Mouse (Mus musculus) neural tube, embryonic 15.5 days (tissue): ENCODE data around the gene Zfp740. TPM values are rescaled to one million over a fixed set of nuclear protein-coding genes. Genes with fewer than 3 reads are reported as not detected.

Experiments used
- ATAC-seq: fragments of 200-750 bp; cut with Nextera tagmentation; 2 replicates; pipeline ENCODE4 v1.8.0; 2017; ENCODE audit warnings: mild to moderate bottlenecking, moderate TSS enrichment, moderate library complexity; ENCODE audit not compliant: low FRiP score
- H3K27ac ChIP-seq: fragments of 300-500 bp; sonication (generic); replicated peaks from 2 replicates; pipeline ENCODE4 v1.5.1; 2015; ENCODE audit warnings: mild to moderate bottlenecking, inconsistent platforms
- H3K27me3 ChIP-seq: fragments of 300-500 bp; sonication (generic); replicated peaks from 2 replicates; pipeline ENCODE4 v1.6.1; 2015; ENCODE audit warnings: inconsistent platforms
- H3K36me3 ChIP-seq: fragments of 300-500 bp; sonication (generic); 2 replicates; pipeline ENCODE4 v1.6.1; 2015; ENCODE audit warnings: inconsistent platforms
- H3K4me1 ChIP-seq: fragments of 300-500 bp; sonication (generic); 2 replicates; pipeline ENCODE4 v1.6.1; 2015; ENCODE audit warnings: inconsistent platforms
- H3K4me2 ChIP-seq: fragments of 300-500 bp; sonication (generic); 2 replicates; pipeline ENCODE4 v1.6.1; 2015; ENCODE audit warnings: inconsistent platforms, mild to moderate bottlenecking, moderate library complexity
- H3K4me3 ChIP-seq: fragments of 300-500 bp; sonication (generic); replicated peaks from 2 replicates; pipeline ENCODE4 v1.5.1; 2015; ENCODE audit warnings: mild to moderate bottlenecking, inconsistent platforms
- H3K9ac ChIP-seq: fragments of 300-500 bp; sonication (generic); replicated peaks from 2 replicates; pipeline ENCODE4 v1.6.1; 2015; ENCODE audit warnings: mild to moderate bottlenecking, inconsistent platforms
- H3K9me3 ChIP-seq: fragments of 300-500 bp; sonication (generic); replicated peaks from 2 replicates; pipeline ENCODE4 v1.6.1; 2016; ENCODE audit warnings: inconsistent platforms
- WGBS: fragments of 180-500 bp; shearing (Covaris S2); methylation state at CpG from one replicate; pipeline ENCODE4 v1.1.7; 2015; ENCODE audit warnings: mixed read lengths; 5-methylcytosine and 5-hydroxymethylcytosine counted together
- polyA plus RNA-seq: library from polyadenylated mRNA; unstranded; fragments of >200 nt; fragmentation: Nextera tagmentation; extraction: Ambion mirVana; gene quantifications from 2 replicates; pipeline ENCODE4 v1.2.1, GENCODE M21; 2015

The Zfp740 gene
- polyA plus RNA-seq, 1 experiment from 2014 or later = 45.1 TPM

DNA sequence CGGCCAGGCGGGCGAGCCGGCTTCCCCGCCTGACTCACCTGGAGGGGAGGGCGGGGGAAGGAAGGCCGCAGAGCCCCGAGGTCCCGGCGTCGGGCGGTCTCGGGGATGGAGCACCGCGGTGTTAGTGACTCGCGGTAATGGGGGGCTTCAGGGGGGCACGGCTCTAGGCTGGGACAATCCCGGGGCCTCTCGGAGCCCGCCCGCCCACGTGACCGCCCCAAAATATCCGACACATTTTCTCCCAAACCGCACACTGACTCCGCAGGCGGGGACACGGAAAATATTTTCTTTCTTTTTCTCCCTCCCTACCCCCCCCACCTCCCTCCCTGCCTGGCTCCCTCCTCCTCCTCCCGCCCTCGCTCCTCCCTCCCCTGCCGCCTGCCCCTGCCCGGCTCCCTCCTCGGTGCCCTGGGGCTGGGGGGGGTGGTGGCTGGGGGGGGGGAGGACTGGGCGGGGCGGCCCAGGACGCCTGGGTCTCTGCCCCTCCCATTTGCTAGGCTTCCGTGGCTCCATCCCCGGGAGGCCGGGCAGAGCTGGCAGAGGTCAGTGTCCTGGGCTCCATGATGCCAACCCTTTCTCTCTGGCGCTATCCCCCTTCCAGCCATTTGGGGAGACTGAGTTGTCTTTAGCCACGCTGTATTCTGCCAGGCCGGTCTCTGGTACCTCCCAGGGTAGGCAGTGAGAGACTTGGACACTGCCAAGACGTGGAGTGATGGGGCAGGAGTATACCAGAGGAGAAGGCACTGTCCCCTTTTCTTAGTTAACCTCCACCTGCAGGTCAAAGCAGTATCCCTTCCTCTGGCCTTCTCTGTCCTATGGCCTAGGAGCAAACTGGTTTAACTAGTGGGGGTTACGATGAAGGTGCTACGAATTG lies 54.4 kb downstream of the Zfp740 start, which contains the start of gene Rarg:
Gene Rarg (minus strand): TSS at position 316 of the 874 bp plus-strand sequence.
- Histone ChIP-seq H3K27me3 (peaks cover 25% of the 10 kb centered on the region), H3K4me3 (peak within 1 kb of the TSS; percentile 55), H3K4me2 (peak within 1 kb of the TSS; percentile 97), H3K4me1 (peaks cover 26% of the 10 kb centered on the region), H3K27ac (peak within 1 kb of the TSS; percentile 37; the same call in 1 of the 2 replicates), H3K9ac (peak within 1 kb of the TSS; percentile 60), H3K9me3 (no peaks in the 10 kb centered on the region), H3K36me3 (no peaks in the 10 kb centered on the region)
- 1% methylated on average over 40 of the region's 46 CpGs for WGBS
- ATAC-seq = peak; percentile 39

DNA sequence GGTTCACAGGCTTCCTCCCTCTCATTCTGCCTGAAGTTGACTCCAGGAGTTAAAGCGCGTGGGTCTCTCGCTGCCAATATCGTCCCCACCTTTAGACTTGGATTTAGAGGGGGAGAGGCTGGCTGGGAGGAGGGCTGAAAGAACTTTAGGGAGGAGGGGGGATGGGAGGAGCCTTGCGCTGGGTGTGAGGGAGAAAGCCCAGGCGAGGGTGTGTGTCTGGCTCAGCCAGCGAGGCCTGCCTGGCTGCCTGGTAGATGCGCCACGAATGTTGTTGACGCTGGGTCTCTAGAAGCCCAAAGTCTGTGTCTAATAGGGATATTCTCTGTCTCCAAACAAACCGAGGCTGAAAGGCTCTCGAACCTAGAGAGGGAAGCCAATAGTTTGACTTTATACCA lies 55.0 kb downstream of the Zfp740 start:
- ATAC-seq = 0 out of 2 replicates have a peak, but pooled peaks have one; percentile 18
- Histone ChIP-seq H3K27me3 (peaks cover 24% of the 10 kb centered on the region), H3K27ac (no peak overlapping the region; the same call in 1 of the 2 replicates), H3K9ac (no peak overlapping the region; the same call in 1 of the 2 replicates), H3K4me3 (peak overlapping the region; percentile 55), H3K4me1 (peaks cover 26% of the 10 kb centered on the region), H3K9me3 (no peaks in the 10 kb centered on the region), H3K4me2 (peak overlapping the region; percentile 97), H3K36me3 (no peaks in the 10 kb centered on the region)
- WGBS = 12% methylated on average over 12 of the region's 12 CpGs

DNA sequence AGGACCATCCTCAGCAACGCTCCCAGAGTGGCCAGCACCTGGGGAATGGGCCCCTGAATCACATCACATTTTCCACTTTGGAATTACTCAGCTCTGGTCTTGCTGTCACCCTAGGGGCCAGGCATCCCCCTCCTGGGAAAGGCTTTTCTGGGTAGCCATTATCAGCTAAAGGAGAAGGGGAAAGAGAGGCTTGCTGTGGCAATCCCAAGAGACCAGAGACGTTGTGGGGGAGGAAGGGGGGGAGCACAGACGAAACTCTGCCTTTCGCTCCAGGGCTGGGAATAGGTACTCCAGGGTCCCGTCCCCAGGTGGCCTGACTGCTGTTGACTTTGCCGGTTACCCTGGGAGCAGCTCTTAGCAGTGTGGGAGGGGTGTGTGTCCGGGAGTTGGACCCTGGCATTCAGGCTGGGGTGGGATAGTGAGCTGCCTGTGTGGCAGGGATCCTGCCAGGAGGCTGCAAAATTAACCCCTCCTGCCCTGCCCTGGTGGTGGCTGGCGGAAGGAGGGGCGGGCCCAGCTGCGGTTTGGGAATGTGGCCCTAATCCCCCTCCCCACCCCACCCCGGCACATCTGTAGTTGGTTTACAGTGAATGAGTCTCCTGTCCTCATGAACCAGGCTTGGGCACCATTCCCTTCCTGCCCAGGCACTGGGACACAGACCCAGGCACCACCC lies 55.7 kb downstream of the Zfp740 start:
- WGBS = 21% methylated on average over 11 of the region's 11 CpGs
- Histone ChIP-seq H3K36me3 (no peaks in the 10 kb centered on the region), H3K9ac (no peak overlapping the region), H3K4me2 (peak overlapping the region; percentile 97), H3K9me3 (no peaks in the 10 kb centered on the region), H3K27me3 (peaks cover 24% of the 10 kb centered on the region), H3K27ac (no peak overlapping the region; the same call in 1 of the 2 replicates), H3K4me1 (peaks cover 26% of the 10 kb centered on the region), H3K4me3 (no peak overlapping the region)
- ATAC-seq = no peak

DNA sequence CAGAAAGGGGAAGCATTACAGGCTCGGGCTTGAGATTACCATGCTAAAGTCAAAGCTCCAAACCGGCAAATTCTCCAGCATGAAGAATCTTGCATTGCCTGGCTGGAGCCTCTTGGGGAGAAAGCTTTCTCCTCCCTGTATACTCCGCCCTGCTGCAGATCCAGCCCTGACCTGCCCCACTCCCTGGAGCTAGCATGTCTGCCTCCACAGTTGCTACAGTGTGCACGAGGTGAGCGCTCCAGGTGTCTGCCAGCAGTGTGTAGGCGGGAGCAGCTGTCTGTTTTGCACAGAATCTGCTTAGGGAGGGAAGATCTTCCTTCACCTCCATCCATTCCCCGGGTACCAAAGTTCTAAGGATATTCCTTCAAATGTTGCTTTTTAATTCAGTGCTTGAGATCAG lies 59.5 kb downstream of the Zfp740 start:
- Histone ChIP-seq H3K4me3 (no peak overlapping the region), H3K27ac (no peak overlapping the region), H3K4me1 (peaks cover 14% of the 10 kb centered on the region), H3K9ac (no peak overlapping the region), H3K9me3 (no peaks in the 10 kb centered on the region), H3K27me3 (peaks cover 15% of the 10 kb centered on the region), H3K4me2 (no peak overlapping the region), H3K36me3 (no peaks in the 10 kb centered on the region)
- WGBS = 64% methylated on average over 7 of the region's 7 CpGs
- no peak for ATAC-seq

DNA sequence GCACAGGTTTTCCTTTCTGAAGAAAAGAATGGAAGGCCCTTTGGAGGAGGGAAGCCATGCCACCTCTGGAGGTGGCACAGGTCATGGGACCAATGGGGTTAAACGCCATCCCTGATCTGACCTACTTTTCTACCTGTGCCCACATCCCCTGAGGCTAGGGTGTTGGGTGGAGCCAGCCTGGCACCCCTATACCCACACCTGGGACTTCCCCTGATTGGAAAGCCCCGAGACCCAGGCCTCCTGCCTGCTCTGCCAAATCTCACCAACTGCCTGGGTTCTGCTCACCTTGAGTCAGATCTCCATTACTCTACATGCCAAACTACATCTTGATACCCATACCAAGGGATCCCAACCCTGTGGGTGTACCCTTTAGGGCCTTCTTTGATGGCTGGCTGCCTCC lies 60.0 kb downstream of the Zfp740 start:
- Histone ChIP-seq H3K36me3 (no peaks in the 10 kb centered on the region), H3K9me3 (no peaks in the 10 kb centered on the region), H3K9ac (no peak overlapping the region), H3K27me3 (peaks cover 12% of the 10 kb centered on the region), H3K4me1 (peaks cover 9% of the 10 kb centered on the region), H3K27ac (no peak overlapping the region), H3K4me2 (no peak overlapping the region), H3K4me3 (no peak overlapping the region)
- no peak for ATAC-seq
- WGBS = 88% methylated on average over 2 of the region's 2 CpGs

Other genes with a start within 250 kb of the Zfp740 start
- 0.05 TPM in 2 replicates for gene Krt78, start 249.0 kb upstream of the Zfp740 start, polyA plus RNA-seq
- gene Krt8, start 198.8 kb upstream of the Zfp740 start, polyA plus RNA-seq = 2.2 and 297 TPM in 2 replicates
- gene Krt18, start 175.1 kb upstream of the Zfp740 start, polyA plus RNA-seq = 1.9 and 300 TPM in 2 replicates
- gene Eif4b, start 129.5 kb upstream of the Zfp740 start, polyA plus RNA-seq = 72.6 and 87.1 TPM in 2 replicates
- 9.8 and 13.7 TPM in 2 replicates for gene Tns2, start 102.8 kb upstream of the Zfp740 start, polyA plus RNA-seq
- gene Spryd3, start 67.0 kb upstream of the Zfp740 start, polyA plus RNA-seq = 83.6 and 96.0 TPM in 2 replicates
- gene Igfbp6, start 58.9 kb upstream of the Zfp740 start, polyA plus RNA-seq = 3.2 and 3.5 TPM in 2 replicates
- gene Soat2, start 52.7 kb upstream of the Zfp740 start, polyA plus RNA-seq = 0.06 and 0.68 TPM in 2 replicates
- 33.6 and 43.7 TPM in 2 replicates for gene Csad, start 1.5 kb downstream of the Zfp740 start, polyA plus RNA-seq
- 1.1 and 11.0 TPM in 2 replicates for gene Itgb7, start 28.7 kb downstream of the Zfp740 start, polyA plus RNA-seq
- gene Rarg, start 54.3 kb downstream of the Zfp740 start, polyA plus RNA-seq = 7.8 and 11.9 TPM in 2 replicates
- gene Gm9918, start 67.3 kb downstream of the Zfp740 start, polyA plus RNA-seq = 0.09 TPM in 1 of 2 replicates, not detected in the other
- 59.5 and 62.7 TPM in 2 replicates for gene Mfsd5, start 76.2 kb downstream of the Zfp740 start, polyA plus RNA-seq
- gene Espl1, start 93.0 kb downstream of the Zfp740 start, polyA plus RNA-seq = 2.8 and 6.3 TPM in 2 replicates
- gene Pfdn5, start 122.9 kb downstream of the Zfp740 start, polyA plus RNA-seq = 427 and 485 TPM in 2 replicates
- gene Myg1, start 128.5 kb downstream of the Zfp740 start, polyA plus RNA-seq = 83.7 and 96.4 TPM in 2 replicates
- gene Aaas, start 147.5 kb downstream of the Zfp740 start, polyA plus RNA-seq = 30.4 and 49.7 TPM in 2 replicates
- 0.88 and 0.95 TPM in 2 replicates for gene Sp7, start 163.9 kb downstream of the Zfp740 start, polyA plus RNA-seq
- gene Sp1, start 202.9 kb downstream of the Zfp740 start, polyA plus RNA-seq = 3.0 and 3.9 TPM in 2 replicates
- gene Amhr2, start 242.1 kb downstream of the Zfp740 start, polyA plus RNA-seq = 0.83 and 1.1 TPM in 2 replicates